Mouse (Mus musculus) stomach, embryonic 14.5 days (tissue): Measurements from ENCODE around the gene Ttll5. TPM values are rescaled to one million over a fixed set of nuclear protein-coding genes. Genes with fewer than 3 reads are reported as not detected.

Experiments
- ATAC-seq: fragments of 200-750 bp; cut with Nextera tagmentation; 2 replicates; pipeline ENCODE4 v1.8.0; 2017; ENCODE audit warnings: low read depth, moderate TSS enrichment; ENCODE audit not compliant: insufficient number of reproducible peaks, insufficient read depth, low FRiP score
- H3K27ac ChIP-seq: fragments of 300-500 bp; sonication (generic); 2 replicates; pipeline ENCODE4 v1.5.1; 2014; ENCODE audit warnings: mild to moderate bottlenecking, low read length, moderate library complexity, mixed read lengths
- H3K27me3 ChIP-seq: fragments of 300-500 bp; sonication (generic); 2 replicates; pipeline ENCODE4 v1.6.1; 2014; ENCODE audit warnings: low read length, control low read depth, mixed read lengths; ENCODE audit not compliant: control insufficient read depth, insufficient read depth
- H3K36me3 ChIP-seq: fragments of 300-500 bp; sonication (generic); 2 replicates; pipeline ENCODE4 v1.6.1; 2014; ENCODE audit warnings: mild to moderate bottlenecking, control low read depth, low read length, moderate library complexity, mixed read lengths; ENCODE audit not compliant: control insufficient read depth, insufficient read depth
- H3K4me1 ChIP-seq: fragments of 300-500 bp; sonication (generic); 2 replicates; pipeline ENCODE4 v1.6.1; 2014; ENCODE audit warnings: low read length, control low read depth, mixed read lengths; ENCODE audit not compliant: control insufficient read depth, insufficient read depth
- H3K4me2 ChIP-seq: fragments of 300-500 bp; sonication (generic); replicated peaks from 2 replicates; pipeline ENCODE4 v1.6.1; 2014; ENCODE audit warnings: low read depth, low read length, control low read depth
- H3K4me3 ChIP-seq: fragments of 300-500 bp; sonication (generic); 2 replicates; pipeline ENCODE4 v1.5.1; 2014; ENCODE audit warnings: low read depth, low read length, control low read depth
- H3K9ac ChIP-seq: fragments of 300-500 bp; sonication (generic); replicated peaks from 2 replicates; pipeline ENCODE4 v1.6.1; 2014; ENCODE audit warnings: low read depth, mild to moderate bottlenecking, control low read depth, low read length, moderate library complexity, mixed read lengths
- H3K9me3 ChIP-seq: fragments of 300-500 bp; sonication (generic); 2 replicates; pipeline ENCODE4 v1.6.1; 2016; ENCODE audit warnings: low read depth, low read length, control low read depth; ENCODE audit not compliant: control insufficient read depth
- WGBS: fragments of 180-500 bp; shearing (Covaris S2); extraction: QIAGEN DNeasy Blood & Tissue Kit; methylation state at CpG from one replicate; pipeline ENCODE4 v1.1.7; 2014; 5-methylcytosine and 5-hydroxymethylcytosine counted together
- polyA plus RNA-seq: library from polyadenylated mRNA; unstranded; fragments of >200 nt; fragmentation: Nextera tagmentation; extraction: Ambion mirVana; gene quantifications from 2 replicates; pipeline ENCODE4 v1.2.1, GENCODE M21; 2014

Ttll5 gene
- polyA plus RNA-seq, 1 experiment from 2014 or later: 17.7 TPM

DNA sequence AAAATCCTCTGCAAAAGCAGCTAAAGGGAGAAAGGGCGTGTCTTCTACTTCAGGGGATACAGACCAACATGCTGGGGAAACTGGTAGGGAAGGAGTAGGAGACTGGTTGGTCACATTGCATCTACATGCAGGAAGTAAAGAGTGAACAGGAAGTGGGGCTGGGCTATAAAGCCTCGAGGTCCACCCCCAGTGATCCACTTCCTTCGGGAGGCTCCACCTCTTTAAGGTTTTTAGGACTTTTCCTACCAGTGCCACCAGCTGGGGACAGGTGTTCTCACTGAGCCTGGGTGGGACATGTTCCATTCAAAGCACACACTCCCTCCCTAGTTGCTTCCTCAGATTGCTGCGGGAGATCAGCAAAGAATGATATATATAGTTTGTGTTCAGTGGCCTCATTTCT, 29.4 kb downstream of the Ttll5 start:
- no peak overlapping the region for H3K4me3 ChIP-seq
- H3K4me1 ChIP-seq: no peaks in the 10 kb centered on the region
- H3K36me3 ChIP-seq: no peaks in the 10 kb centered on the region
- no peaks in the 10 kb centered on the region for H3K27me3 ChIP-seq
- no peak overlapping the region for H3K4me2 ChIP-seq
- no peaks in the 10 kb centered on the region for H3K9me3 ChIP-seq
- H3K9ac ChIP-seq: no peak overlapping the region
- no peak for ATAC-seq
- H3K27ac ChIP-seq: no peak overlapping the region
- 90% methylated on average over 4 of the region's 4 CpGs for WGBS

DNA sequence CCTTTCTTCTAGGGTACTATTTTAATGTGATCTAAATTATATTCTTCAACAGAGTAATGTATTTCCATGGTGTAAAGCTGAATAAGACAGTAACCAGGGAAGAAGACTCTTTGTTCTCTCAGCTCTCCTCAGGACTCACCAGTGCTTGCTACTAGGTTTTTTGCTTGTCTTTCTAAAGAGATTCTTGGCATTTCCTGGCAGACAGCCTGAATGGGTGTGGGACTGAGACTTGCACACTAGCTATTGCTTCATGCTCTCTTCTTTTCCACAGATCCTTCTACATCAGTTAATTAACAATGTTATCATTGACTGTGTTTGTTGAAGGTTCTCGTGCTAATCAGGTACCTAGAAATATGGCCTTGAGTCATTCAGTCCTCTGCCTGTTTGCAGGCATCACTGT, 29.8 kb downstream of the Ttll5 start:
- Histone ChIP-seq H3K4me2 (no peak overlapping the region), H3K9me3 (no peaks in the 10 kb centered on the region), H3K4me1 (no peaks in the 10 kb centered on the region), H3K36me3 (no peaks in the 10 kb centered on the region), H3K27me3 (no peaks in the 10 kb centered on the region), H3K9ac (no peak overlapping the region), H3K4me3 (no peak overlapping the region), H3K27ac (no peak overlapping the region)
- ATAC-seq: no peak
- 69% methylated on average over 1 of the region's 1 CpGs for WGBS

DNA sequence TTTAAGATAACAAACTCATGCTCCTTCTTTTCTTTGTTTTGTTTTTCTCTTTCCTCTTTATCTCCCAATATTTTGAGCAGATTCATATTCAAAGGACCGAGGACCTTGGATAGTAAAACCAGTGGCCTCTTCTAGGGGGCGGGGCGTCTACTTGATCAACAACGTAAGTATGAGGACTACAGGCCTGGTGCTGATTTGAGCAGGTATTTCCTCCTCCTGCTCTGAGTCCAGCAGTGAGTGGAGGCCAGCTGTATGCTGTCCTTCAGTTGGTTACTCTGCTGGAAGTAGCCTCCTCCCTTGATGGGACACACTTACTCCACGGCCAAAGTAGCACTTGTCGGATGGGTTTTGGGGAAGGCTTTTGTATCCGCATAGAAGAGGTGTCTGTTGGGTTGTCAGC, 32.8 kb downstream of the Ttll5 start:
- no peak for ATAC-seq
- Histone ChIP-seq H3K27me3 (no peaks in the 10 kb centered on the region), H3K9me3 (no peaks in the 10 kb centered on the region), H3K4me2 (no peak overlapping the region), H3K36me3 (no peaks in the 10 kb centered on the region), H3K27ac (no peak overlapping the region), H3K9ac (no peak overlapping the region), H3K4me3 (no peak overlapping the region), H3K4me1 (no peaks in the 10 kb centered on the region)
- WGBS: 83% methylated on average over 7 of the region's 7 CpGs

DNA sequence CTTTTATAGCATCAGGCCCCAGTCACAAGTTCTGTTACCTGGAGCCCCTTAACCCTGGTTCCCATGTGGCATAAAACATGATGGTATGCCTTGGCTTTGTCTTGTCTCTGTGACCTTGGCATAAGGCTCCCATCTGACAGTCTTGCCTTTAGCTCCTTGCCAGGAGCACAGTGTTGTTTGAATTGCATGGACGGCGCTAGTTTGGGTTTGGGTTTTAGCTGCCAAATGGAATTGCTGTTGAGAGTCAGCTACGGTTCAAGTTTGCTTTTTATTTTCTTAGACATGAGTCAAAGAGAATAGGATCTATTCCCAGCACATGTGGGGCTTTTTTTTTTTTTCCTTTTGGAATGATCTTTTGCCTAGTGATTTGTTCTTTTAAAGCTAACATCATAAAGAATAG, 34.7 kb downstream of the Ttll5 start:
- peak overlapping the region; percentile 33; the same call in 1 of the 2 replicates for H3K27ac ChIP-seq
- no peak overlapping the region for H3K4me3 ChIP-seq
- WGBS: 60% methylated on average over 3 of the region's 3 CpGs
- no peaks in the 10 kb centered on the region for H3K36me3 ChIP-seq
- H3K27me3 ChIP-seq: no peaks in the 10 kb centered on the region
- no peaks in the 10 kb centered on the region for H3K9me3 ChIP-seq
- no peak overlapping the region for H3K9ac ChIP-seq
- H3K4me1 ChIP-seq: no peaks in the 10 kb centered on the region
- ATAC-seq: no peak
- no peak overlapping the region for H3K4me2 ChIP-seq

DNA sequence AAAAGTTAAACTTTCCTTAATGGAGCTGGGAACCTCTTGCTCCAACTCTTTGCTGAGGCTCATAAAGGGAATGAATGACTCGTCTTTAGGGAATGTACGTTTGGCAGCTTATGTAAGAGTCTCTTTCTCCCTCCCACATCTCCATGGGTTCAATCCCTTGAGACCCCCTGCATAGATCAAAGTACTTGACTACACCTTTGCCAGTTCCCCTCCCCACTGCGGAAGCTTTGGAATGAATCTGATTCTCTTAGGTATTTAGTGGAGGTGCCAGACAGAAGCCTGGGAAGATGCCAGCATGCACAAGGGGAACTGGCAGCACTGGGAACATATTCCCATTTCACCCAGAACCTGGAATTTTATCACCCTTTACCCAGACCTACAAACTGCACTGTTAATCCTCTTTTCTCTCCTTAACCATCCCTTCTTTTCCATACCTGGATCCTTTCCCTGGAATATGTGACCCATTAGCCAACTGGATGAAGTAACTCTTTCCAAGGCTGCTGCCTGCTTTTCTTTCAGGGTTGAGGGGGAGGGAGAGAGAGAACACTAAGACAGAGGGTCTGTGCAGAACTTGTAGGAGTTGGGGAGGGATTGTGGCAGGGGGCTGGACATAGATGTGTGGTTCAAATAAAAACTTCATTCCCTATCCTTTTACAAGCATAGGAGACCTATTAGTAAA, 35.2 kb downstream of the Ttll5 start:
- Histone ChIP-seq H3K27ac (peak overlapping the region; percentile 30; the same call in 1 of the 2 replicates), H3K9ac (no peak overlapping the region)
- 40% methylated on average over 3 of the region's 3 CpGs for WGBS

DNA sequence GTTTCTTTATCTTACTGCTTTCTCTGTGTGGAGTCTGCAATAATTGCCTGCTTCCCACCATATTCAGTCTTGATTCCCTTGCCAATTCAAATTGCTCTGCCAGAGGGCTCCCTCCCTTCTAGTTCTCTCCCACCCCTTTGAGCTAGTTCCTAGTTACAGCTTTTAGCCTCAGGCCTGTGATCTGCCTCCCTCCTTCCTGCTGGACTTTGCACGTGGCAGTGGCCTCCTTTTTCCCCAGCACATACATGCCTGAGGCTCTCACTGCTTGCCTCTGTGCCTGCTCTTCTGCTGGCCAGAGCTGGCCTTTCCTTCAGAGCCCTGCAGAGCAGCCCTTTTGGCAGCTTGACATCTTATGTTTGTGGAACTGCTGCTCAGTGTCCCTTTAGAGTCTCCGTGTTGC, 38.1 kb downstream of the Ttll5 start:
- Histone ChIP-seq H3K9me3 (no peaks in the 10 kb centered on the region), H3K4me2 (no peak overlapping the region), H3K36me3 (no peaks in the 10 kb centered on the region), H3K27me3 (no peaks in the 10 kb centered on the region), H3K27ac (no peak overlapping the region; the same call in 1 of the 2 replicates), H3K9ac (no peak overlapping the region), H3K4me3 (no peak overlapping the region), H3K4me1 (no peaks in the 10 kb centered on the region)
- WGBS: 23% methylated on average over 2 of the region's 2 CpGs
- no peak for ATAC-seq

More for the DNA sequence above, 35.2 kb downstream of the Ttll5 start:
- Histone ChIP-seq H3K36me3 (no peaks in the 10 kb centered on the region), H3K27me3 (no peaks in the 10 kb centered on the region), H3K4me3 (no peak overlapping the region), H3K9me3 (no peaks in the 10 kb centered on the region), H3K4me2 (no peak overlapping the region), H3K4me1 (no peaks in the 10 kb centered on the region)
- no peak for ATAC-seq

DNA sequence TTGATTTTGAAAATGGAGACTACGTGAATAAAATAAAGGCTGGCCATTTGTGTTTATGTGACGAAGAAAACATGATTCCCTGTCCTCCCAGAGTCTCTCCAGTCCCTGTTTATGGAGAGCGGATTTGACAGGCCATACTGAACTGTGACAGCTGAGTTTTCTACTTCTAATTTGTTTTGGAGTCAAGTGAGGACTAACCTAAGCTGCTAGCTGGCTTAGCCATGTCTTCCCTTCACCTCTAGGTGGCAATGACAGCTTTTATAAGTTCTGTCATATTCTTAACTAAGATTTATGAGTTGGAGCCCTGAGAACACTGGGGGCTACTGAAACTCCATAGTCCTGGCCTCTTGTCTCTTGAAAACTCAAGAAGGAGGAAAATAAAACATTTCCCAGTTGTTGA, 41.1 kb downstream of the Ttll5 start:
- no peaks in the 10 kb centered on the region for H3K4me1 ChIP-seq
- H3K27ac ChIP-seq: no peak overlapping the region
- no peaks in the 10 kb centered on the region for H3K36me3 ChIP-seq
- no peaks in the 10 kb centered on the region for H3K9me3 ChIP-seq
- no peaks in the 10 kb centered on the region for H3K27me3 ChIP-seq
- WGBS: 79% methylated on average over 3 of the region's 3 CpGs
- H3K9ac ChIP-seq: no peak overlapping the region
- no peak overlapping the region for H3K4me3 ChIP-seq
- H3K4me2 ChIP-seq: no peak overlapping the region
- ATAC-seq: no peak

DNA sequence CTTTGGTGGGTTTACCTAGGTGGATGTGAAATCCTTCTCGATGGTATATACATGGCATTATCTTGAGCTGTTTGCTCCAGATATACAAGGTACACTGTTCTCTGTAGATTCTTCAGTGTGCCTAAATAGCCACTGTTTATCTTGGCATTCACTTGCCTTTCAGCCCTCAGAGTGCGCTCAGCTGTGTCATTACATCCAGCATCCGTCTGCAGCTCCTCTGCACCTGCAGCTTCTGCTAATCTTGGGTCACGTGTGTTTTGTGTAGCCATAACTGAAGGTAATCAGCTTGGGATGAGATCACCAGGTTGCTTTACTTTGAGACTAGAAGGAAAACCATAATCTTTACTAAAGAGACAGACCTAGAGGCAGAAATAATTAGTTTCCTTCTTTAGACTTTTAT, 42.2 kb downstream of the Ttll5 start:
- 55% methylated on average over 4 of the region's 4 CpGs for WGBS
- no peaks in the 10 kb centered on the region for H3K9me3 ChIP-seq
- H3K9ac ChIP-seq: no peak overlapping the region
- no peak overlapping the region for H3K27ac ChIP-seq
- no peak overlapping the region for H3K4me2 ChIP-seq
- no peaks in the 10 kb centered on the region for H3K4me1 ChIP-seq
- no peak overlapping the region for H3K4me3 ChIP-seq
- peak; percentile 56; the same call in 1 of the 2 replicates for ATAC-seq
- H3K36me3 ChIP-seq: no peaks in the 10 kb centered on the region
- H3K27me3 ChIP-seq: no peaks in the 10 kb centered on the region

DNA sequence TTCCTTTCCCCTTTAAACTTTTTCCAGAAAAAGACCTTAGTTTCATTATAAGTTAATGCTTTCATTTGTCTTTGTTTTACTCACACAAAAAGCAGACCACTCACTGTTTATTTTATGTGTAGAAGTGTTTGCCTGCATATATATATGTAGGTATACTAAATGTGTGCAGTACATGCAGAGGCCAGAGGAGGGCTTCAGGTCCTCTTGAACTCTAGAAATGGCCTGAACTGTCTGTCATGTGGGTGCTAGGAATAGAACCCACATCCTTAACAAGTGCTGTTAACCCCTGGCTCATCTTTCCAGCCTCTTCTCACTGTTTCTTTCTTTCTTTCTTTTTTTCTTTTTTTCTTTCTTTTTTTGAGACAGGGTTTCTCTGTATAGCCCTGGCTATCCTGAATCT, 42.7 kb downstream of the Ttll5 start:
- Histone ChIP-seq H3K36me3 (no peaks in the 10 kb centered on the region), H3K27me3 (no peaks in the 10 kb centered on the region), H3K9ac (no peak overlapping the region), H3K4me1 (no peaks in the 10 kb centered on the region), H3K4me2 (no peak overlapping the region), H3K27ac (no peak overlapping the region), H3K9me3 (no peaks in the 10 kb centered on the region), H3K4me3 (no peak overlapping the region)
- ATAC-seq: no peak
